Mouse (Mus musculus) midbrain, embryonic 10.5 days (tissue): ENCODE measurements around the gene Ifitm3. TPM values are rescaled to one million over a fixed set of nuclear protein-coding genes. Genes with fewer than 3 reads are reported as not detected.
"Not testable (repeated sequence)": the region's sequence is repeated elsewhere in the genome, so short reads cannot be mapped to it uniquely, and the experiment has no call there.

ENCODE experiments used
- DNase-seq: peaks from one replicate; pipeline ENCODE4 v3.0.0-alpha.2; 2017; ENCODE audit warnings: low spot score
- H3K27ac ChIP-seq: fragments of 300-500 bp; sonication (generic); replicated peaks from 2 replicates; pipeline ENCODE4 v1.5.1; 2016; ENCODE audit warnings: mild to moderate bottlenecking
- H3K27me3 ChIP-seq: fragments of 300-500 bp; sonication (generic); 2 replicates; pipeline ENCODE4 v1.6.1; 2016; ENCODE audit warnings: low read depth, mild to moderate bottlenecking; ENCODE audit not compliant: poor library complexity, severe bottlenecking
- H3K36me3 ChIP-seq: fragments of 300-500 bp; sonication (generic); 2 replicates; pipeline ENCODE4 v1.6.1; 2016; ENCODE audit warnings: mild to moderate bottlenecking, moderate library complexity
- H3K4me1 ChIP-seq: fragments of 300-500 bp; sonication (generic); 2 replicates; pipeline ENCODE4 v1.6.1; 2016
- H3K4me3 ChIP-seq: fragments of 300-500 bp; sonication (generic); 2 replicates; pipeline ENCODE4 v1.5.1; 2016; ENCODE audit warnings: mild to moderate bottlenecking, moderate library complexity
- H3K9me3 ChIP-seq: fragments of 300-500 bp; sonication (generic); replicated peaks from 2 replicates; pipeline ENCODE4 v1.6.1; 2016; ENCODE audit warnings: mild to moderate bottlenecking
- WGBS: fragments of 180-500 bp; shearing (Covaris S2); methylation state at CpG from one replicate; pipeline ENCODE4 v1.1.7; 2016; 5-methylcytosine and 5-hydroxymethylcytosine counted together
- polyA plus RNA-seq: library from polyadenylated mRNA; unstranded; fragments of >200 nt; fragmentation: Nextera tagmentation; extraction: Ambion mirVana; gene quantifications from 2 replicates; pipeline ENCODE4 v1.2.1, GENCODE M21; 2016

Ifitm3 gene
- polyA plus RNA-seq, 1 experiment from 2014 or later = 13.7 TPM

DNA sequence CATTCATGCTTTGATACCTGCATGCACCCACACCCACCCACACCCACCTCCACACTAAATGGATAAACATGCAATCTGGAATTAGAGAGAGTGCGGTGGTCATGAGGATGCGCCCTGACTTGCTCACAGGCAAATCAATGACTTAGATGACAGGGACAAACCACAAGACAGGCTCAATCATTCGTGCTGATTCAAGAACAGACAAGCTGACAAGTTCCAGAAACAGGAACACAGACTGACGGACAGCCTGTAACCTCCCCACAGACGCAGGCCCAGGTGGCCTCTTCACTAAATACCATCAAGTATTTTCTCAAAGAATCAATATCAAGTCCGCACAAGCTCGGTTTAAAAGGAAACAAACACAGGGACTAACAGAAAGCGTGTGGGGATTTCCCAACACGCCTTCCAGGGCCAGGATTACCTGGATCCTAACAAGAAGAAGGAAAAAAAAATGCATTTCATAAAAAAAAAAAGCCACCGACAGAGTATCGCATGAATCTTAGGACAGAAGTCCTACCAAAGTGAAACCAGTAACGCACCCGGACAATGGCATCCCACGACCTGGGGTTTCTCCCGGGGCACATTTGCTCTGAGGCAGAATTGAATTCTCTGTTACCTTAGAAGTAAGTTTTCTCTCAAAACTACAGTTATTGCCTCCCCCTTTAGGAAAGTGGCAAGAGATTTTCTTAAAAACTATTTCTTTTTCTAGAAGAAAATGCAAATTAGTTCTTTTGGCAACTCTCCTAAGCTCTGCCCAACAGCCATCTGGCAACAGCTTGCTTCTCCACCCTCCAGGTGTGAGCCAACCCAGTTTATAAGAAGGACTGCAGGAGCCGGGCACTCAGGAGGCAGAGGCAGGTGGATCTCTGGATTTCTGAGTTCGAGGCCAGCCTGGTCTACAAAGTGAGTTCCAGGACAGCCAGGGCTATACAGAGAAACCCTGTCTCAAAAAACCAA, 23.1 kb downstream of the Ifitm3 start:
- Histone ChIP-seq H3K27me3 (no peaks in the 10 kb centered on the region), H3K4me1 (peaks cover 11% of the 10 kb centered on the region), H3K36me3 (no peaks in the 10 kb centered on the region), H3K9me3 (0 out of 2 replicates have a peak, but pooled peaks cover 3% of the 10 kb centered on the region), H3K4me3 (no peak overlapping the region), H3K27ac (no peak overlapping the region)
- no peak for DNase-seq
- 88% methylated on average over 17 of the region's 17 CpGs for WGBS

DNA sequence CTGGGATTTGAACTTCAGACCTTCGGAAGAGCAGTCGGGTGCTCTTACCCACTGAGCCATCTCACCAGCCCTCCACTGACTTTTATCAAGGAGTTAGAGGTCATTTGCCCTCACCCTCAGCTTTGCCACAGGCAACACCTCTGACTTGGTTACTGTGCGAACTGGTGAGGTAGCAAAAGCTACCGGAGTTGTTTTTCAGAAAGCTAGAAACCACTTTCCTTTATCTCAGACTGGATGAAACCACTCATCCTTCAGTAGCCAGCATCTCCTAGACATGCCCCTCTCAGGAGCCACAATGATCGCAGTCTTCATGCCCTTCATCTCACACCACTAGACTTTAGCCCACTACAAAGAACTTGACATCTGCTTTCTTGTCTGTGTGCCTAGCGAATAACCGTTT, 27.6 kb downstream of the Ifitm3 start:
- Histone ChIP-seq H3K4me1 (no peaks in the 10 kb centered on the region), H3K4me3 (no peak overlapping the region), H3K9me3 (0 out of 2 replicates have a peak, but pooled peaks cover 3% of the 10 kb centered on the region), H3K36me3 (no peaks in the 10 kb centered on the region), H3K27ac (no peak overlapping the region), H3K27me3 (no peaks in the 10 kb centered on the region)
- WGBS = 90% methylated on average over 7 of the region's 7 CpGs
- DNase-seq = no peak

DNA sequence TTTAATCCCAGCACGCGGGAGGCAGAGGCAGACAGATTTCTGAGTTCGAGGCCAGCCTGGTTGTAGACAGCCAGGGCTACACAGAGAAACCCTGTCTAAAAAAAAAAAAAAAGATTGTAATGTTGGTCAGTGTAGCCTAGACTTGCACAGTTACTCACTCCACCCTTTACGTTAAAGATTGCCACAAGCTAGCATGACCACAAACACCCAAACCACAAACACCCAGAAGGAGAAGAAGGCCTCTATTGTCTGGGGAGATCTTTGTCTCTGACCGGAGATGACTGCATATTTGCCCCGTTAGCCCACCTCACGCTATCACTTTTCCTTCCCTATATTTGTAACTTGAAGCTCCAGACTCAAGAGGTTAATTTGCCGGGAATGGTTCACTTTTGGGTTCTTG, 28.9 kb downstream of the Ifitm3 start:
- Histone ChIP-seq H3K9me3 (0 out of 2 replicates have a peak, but pooled peaks cover 3% of the 10 kb centered on the region), H3K4me3 (no peak overlapping the region), H3K27me3 (no peaks in the 10 kb centered on the region), H3K4me1 (no peaks in the 10 kb centered on the region), H3K27ac (no peak overlapping the region), H3K36me3 (no peaks in the 10 kb centered on the region)
- DNase-seq = no peak
- 92% methylated on average over 8 of the region's 8 CpGs for WGBS

DNA sequence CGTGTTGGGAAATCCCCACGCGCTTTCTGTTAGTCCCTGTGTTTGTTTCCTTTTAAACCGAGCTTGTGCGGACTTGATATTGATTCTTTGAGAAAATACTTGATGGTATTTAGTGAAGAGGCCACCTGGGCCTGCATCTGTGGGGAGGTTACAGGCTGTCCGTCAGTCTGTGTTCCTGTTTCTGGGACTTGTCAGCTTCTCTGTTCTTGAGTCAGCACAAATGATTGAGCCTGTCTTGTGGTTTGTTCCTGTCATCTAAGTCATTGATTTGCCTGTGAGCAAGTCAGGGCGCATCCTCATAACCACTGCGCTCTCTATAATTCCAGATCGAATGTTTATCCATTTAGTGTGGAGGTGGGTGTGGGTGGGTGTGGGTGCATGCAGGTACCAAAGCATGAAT, 33.9 kb downstream of the Ifitm3 start:
- not testable (repeated sequence) for H3K36me3 ChIP-seq, H3K27me3 ChIP-seq, H3K27ac ChIP-seq, DNase-seq, H3K4me3 ChIP-seq, H3K9me3 ChIP-seq
- peaks cover 22% of the 10 kb centered on the region for H3K4me1 ChIP-seq
- 88% methylated on average over 9 of the region's 9 CpGs for WGBS

DNA sequence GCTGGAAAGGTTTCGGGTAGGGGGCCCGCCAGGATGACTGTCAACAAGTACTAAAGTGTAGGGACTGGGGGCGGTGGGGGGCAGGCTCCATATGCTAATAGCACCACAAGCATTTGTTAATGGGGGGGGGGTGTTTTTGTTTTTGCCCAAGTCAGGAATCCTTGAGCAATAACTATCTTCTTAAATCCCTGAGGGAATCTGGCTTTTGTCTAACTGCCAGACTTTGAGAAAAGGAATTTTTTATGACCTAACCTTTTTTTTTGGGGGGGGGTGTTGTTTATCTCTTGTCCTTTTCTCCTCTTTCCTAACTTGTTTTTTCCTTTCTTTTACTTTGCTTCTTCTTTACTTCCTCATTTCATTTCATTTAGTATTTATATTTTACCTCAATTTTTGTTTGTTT, 35.1 kb downstream of the Ifitm3 start:
- Histone ChIP-seq H3K4me1 (peaks cover 32% of the 10 kb centered on the region), H3K27me3 (no peaks in the 10 kb centered on the region), H3K9me3 (no peaks in the 10 kb centered on the region), H3K36me3 (no peaks in the 10 kb centered on the region), H3K27ac (0 out of 2 replicates have a peak overlapping the region, but pooled peaks have one; percentile 28), H3K4me3 (no peak overlapping the region)
- WGBS = 21% methylated on average over 3 of the region's 3 CpGs
- DNase-seq = no peak

DNA sequence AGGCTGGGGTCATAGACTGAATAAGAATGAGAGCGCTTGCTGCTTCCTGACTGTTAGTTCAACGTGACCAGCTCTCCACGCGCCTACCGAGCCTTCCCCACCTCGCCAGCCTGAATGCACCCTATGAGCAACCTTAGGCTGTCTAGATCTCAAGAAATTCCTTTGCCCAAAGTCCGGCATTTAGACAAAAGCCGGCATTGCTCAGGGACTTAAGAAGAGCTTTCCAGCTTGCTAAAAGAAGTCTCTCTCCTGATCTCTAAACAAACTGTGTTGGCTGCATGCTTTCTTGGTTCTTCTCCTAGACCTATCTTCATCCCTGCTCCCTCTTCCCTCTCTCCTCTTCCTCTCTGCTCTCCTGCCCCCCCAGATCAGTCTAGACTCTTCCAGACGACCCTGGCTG, 35.6 kb downstream of the Ifitm3 start:
- H3K4me1 ChIP-seq = peaks cover 32% of the 10 kb centered on the region
- no peaks in the 10 kb centered on the region for H3K36me3 ChIP-seq
- DNase-seq = no peak
- no peak overlapping the region for H3K4me3 ChIP-seq
- H3K27ac ChIP-seq = 0 out of 2 replicates have a peak overlapping the region, but pooled peaks have one; percentile 28
- WGBS = 9% methylated on average over 9 of the region's 9 CpGs
- H3K9me3 ChIP-seq = no peaks in the 10 kb centered on the region
- peaks cover 4% of the 10 kb centered on the region; the same call in 1 of the 2 replicates for H3K27me3 ChIP-seq

DNA sequence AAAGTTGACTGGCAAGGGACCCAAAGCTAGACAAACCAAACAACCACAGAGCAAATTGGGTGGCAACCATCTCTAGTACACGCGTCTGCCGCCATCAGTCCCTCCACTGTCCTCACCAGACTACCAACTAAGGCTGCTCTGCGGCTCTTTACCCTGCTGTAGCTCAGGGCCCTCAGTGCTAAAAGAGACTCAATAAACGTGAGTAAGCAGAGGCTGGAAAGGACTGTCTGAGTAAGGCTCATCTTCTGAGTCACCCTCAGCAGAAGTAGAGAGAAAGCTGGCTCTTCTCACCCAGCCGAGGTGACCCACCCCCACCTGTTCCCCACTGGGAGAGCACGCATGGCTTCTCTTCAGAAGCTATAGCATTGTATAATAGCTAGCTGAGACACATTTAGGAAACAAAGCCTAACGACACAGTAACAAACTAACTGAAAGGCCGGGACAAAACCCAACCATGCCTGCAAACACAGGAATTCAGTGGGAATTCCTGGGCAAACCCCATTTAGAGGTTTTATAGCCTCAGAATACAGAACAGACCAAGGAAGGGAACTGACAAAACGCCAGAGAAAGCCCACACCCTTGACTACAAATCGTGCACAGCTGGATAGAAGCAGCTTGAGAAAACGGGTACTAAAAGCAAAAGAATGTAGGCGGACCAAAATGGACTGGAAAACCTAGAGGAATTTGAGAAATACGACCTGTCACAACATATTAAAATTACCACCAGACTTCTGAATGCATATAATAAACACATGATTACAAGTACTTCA, 37.0 kb downstream of the Ifitm3 start:
- no peak overlapping the region for H3K27ac ChIP-seq
- no peak for DNase-seq
- no peaks in the 10 kb centered on the region for H3K9me3 ChIP-seq
- WGBS = 29% methylated on average over 14 of the region's 14 CpGs
- no peaks in the 10 kb centered on the region for H3K36me3 ChIP-seq
- peaks cover 16% of the 10 kb centered on the region; the same call in 1 of the 2 replicates for H3K27me3 ChIP-seq
- no peak overlapping the region for H3K4me3 ChIP-seq
- peaks cover 39% of the 10 kb centered on the region for H3K4me1 ChIP-seq

DNA sequence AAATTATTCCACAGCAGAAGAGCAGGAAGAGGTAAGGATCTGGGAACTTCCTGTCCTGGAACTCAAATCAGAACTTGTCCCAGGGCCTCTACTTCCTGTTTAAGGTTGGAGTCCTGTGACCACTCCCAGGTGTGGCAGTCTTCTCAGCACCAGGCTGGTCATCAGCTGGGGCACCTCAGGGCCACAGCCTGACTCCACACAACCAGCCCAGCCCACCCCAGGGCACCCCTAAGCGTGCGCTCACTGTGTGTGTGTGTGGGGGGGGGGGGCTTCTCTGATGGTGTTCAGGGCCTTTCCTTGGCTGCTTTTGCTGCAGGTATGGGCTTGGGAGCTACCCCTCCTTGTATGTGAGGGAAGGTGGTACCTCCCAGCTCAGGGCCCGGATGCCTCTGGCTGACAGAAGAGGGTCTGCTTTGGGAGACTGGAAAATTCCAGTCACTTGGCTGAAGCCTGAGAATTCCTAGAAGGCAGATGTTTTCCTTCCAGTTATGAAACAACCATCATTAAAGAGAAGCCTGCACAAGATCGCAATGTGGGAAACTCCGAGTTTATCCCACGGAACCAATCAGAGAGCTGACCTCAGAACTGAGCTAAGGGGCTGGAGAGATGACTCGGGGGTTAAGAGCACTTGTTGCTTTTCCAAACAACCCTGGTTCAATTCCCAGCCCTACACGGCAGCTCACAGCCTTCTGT, 38.9 kb downstream of the Ifitm3 start:
- H3K4me1 ChIP-seq = peaks cover 52% of the 10 kb centered on the region
- 86% methylated on average over 8 of the region's 8 CpGs for WGBS
- no peak overlapping the region for H3K4me3 ChIP-seq
- peaks cover 27% of the 10 kb centered on the region; the same call in 1 of the 2 replicates for H3K27me3 ChIP-seq
- H3K27ac ChIP-seq = no peak overlapping the region; the same call in 1 of the 2 replicates
- no peak for DNase-seq
- no peaks in the 10 kb centered on the region for H3K36me3 ChIP-seq
- H3K9me3 ChIP-seq = no peaks in the 10 kb centered on the region

DNA sequence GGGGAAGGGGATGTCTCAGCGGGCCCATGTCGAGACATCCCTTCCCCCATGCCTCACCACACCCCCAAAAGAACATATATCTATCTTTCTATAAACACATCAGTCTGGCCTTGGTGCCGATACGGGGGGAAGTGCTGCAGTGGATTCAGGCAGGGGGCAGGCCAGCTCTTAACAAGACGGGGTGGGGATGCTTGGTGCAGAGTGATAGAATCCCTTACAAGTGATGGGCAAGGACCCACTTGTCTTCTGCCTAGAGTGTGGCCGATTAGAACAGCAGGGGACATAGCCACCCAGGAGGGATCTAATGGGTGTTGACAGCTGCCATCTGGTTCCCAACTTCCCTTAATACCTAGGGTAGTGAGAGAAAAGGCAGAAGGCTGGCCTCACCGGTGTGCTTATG, 39.6 kb downstream of the Ifitm3 start:
- H3K27me3 ChIP-seq = peaks cover 27% of the 10 kb centered on the region; the same call in 1 of the 2 replicates
- no peak for DNase-seq
- WGBS = 53% methylated on average over 7 of the region's 7 CpGs
- H3K4me3 ChIP-seq = no peak overlapping the region
- peaks cover 52% of the 10 kb centered on the region for H3K4me1 ChIP-seq
- H3K36me3 ChIP-seq = no peaks in the 10 kb centered on the region
- H3K27ac ChIP-seq = no peak overlapping the region
- no peaks in the 10 kb centered on the region for H3K9me3 ChIP-seq

DNA sequence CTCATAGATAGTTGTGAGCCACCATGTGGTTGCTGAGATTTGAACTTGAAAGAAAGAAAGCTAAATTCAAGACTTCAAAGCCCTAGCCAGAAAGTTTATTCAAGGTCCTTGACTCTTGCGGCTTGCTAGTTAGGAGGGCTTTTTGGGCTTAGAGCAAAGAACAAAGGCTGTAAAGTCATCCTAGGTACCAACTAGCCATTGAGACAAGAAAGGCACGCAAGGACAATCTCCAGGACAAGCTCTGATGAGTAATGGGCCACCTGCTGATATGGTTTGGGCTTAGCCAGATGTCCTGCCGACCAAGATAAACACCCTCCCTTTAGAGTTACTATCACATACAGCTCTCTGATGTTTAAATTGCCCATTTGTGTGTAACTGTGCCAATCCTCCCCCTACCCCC, 41.9 kb downstream of the Ifitm3 start:
- not testable (repeated sequence) for H3K4me3 ChIP-seq, H3K36me3 ChIP-seq, H3K9me3 ChIP-seq, H3K27ac ChIP-seq, DNase-seq
- 6% methylated on average over 3 of the region's 3 CpGs for WGBS
- Histone ChIP-seq H3K4me1 (peaks cover 37% of the 10 kb centered on the region), H3K27me3 (peaks cover 27% of the 10 kb centered on the region; the same call in 1 of the 2 replicates)

DNA sequence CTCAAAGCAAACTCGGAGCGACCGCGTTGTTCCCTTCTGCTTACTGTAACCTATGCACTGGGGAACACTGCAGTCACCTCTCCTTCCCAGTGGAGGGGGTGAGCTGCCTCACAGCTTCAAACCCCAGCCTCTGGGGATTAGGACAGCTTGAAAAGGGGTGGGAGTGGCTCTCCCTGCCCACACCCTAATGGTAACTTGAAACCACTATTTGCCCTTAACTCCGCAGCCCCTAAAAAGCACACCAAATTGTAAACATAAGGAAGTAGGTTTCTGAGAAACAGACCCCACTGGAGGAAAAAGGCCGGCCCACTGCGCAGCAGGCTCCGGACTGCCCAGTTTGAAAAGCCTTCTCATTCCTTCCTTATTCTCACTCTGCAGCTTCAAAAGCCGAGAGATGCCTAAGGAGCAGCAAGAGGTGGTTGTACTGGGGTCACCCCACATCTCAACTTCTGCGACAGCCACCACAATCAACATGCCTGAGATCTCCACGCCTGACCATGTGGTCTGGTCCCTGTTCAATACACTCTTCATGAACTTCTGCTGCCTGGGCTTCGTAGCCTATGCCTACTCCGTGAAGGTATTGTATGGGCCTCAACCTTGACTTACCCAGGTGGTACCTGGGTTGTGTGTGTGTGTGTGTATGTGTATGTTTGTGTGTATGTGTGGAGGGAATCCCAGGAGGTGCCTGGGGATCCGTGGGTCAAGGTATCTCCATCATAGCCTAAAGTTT, 42.5 kb downstream of the Ifitm3 start:
- Histone ChIP-seq H3K27me3 (peaks cover 27% of the 10 kb centered on the region; the same call in 1 of the 2 replicates), H3K27ac (peak overlapping the region; percentile 59; the same call in 1 of the 2 replicates), H3K36me3 (no peaks in the 10 kb centered on the region), H3K4me3 (peak overlapping the region; percentile 23; the same call in 1 of the 2 replicates), H3K4me1 (peaks cover 30% of the 10 kb centered on the region), H3K9me3 (no peaks in the 10 kb centered on the region)
- peak; percentile 33 for DNase-seq
- WGBS = 4% methylated on average over 14 of the region's 14 CpGs
